Mouse (Mus musculus): ENCODE results near the gene Med20. TPM values are rescaled to one million over a fixed set of nuclear protein-coding genes. Genes with fewer than 3 reads are reported as not detected.

The Med20 gene
- total and polyA plus RNA-seq, 3 experiments: 45.7 to 62.6 TPM; not detected in 1

GRCm38 (mm10) chr17:47597261-47597660 lies 14.1 kb upstream of the Med20 start:
- H3K9me3 ChIP-seq (replicated peaks; ENCODE audit: insufficient read depth, low read length): no peaks in the 10 kb centered on the region
- H3K79me2 ChIP-seq (ENCODE audit: control insufficient read depth, insufficient read depth, low read length, poor library complexity): peaks cover 28% of the 10 kb centered on the region
- no peak overlapping the region for H3K4me3 ChIP-seq (ENCODE audit: control insufficient read depth in 1 of 2, insufficient read depth in 1 of 2, low read depth in 2 of 2, low read length in 2 of 2)
- DNase-seq (ENCODE audit: low read depth, low spot score): no peak
- H3K36me3 ChIP-seq (ENCODE audit: control insufficient read depth in 1 of 2, insufficient read depth in 2 of 2, low read length in 2 of 2): peaks cover 0 to 53% of the 10 kb centered on the region in 2 experiments; a peak in 2 of 4 replicates
- H3K9ac ChIP-seq (ENCODE audit: control insufficient read depth, low read depth, low read length, poor library complexity, severe bottlenecking): no peak overlapping the region
- peak overlapping the region; percentile 98 for H3K27ac ChIP-seq (ENCODE audit: control insufficient read depth, low read depth, low read length)
- H3K27me3 ChIP-seq (ENCODE audit: control insufficient read depth in 1 of 2, insufficient read depth in 2 of 2, low read length in 2 of 2): no peaks in the 10 kb centered on the region
- H3K4me1 ChIP-seq (ENCODE audit: control insufficient read depth in 1 of 2, insufficient read depth in 2 of 2, low read length in 2 of 2): peaks cover 20 to 62% of the 10 kb centered on the region in 2 experiments
- TF ChIP-seq POLR2AphosphoS5 (IDR thresholded peaks at IDR 0.05; ENCODE audit: borderline replicate concordance, low read depth, low read length) (no peak), KAT2A (conservative IDR thresholded peaks at IDR 0.05; ENCODE audit: low read depth, low read length) (no peak), ZC3H11A (IDR thresholded peaks at IDR 0.05; ENCODE audit: low read depth, low read length) (no peak), MEF2A (IDR thresholded peaks at IDR 0.05; ENCODE audit: extremely low read depth, insufficient replicate concordance, low read depth, low read length, poor library complexity, severe bottlenecking) (no peak), NRF1 (IDR thresholded peaks at IDR 0.05; ENCODE audit: insufficient read depth, low read depth, low read length, poor library complexity, severe bottlenecking) (no peak), GATA1 (IDR thresholded peaks at IDR 0.05; ENCODE audit: low read depth, low read length) (no peak), NELFE (IDR thresholded peaks at IDR 0.05; ENCODE audit: low read depth, low read length) (no peak), TCF12 (IDR thresholded peaks at IDR 0.05; ENCODE audit: low read depth, low read length) (no peak), USF1 (IDR thresholded peaks at IDR 0.05; ENCODE audit: low read depth, low read length) (no peak), MAFK (IDR thresholded peaks at IDR 0.05; ENCODE audit: borderline replicate concordance, low read depth, low read length) (no peak), TBP (IDR thresholded peaks at IDR 0.05; ENCODE audit: low read depth, low read length) (no peak), MYB (IDR thresholded peaks at IDR 0.05; ENCODE audit: low read depth, low read length) (no peak), GABPA (IDR thresholded peaks at IDR 0.05; ENCODE audit: low read depth, low read length) (no peak), ZNF384 (IDR thresholded peaks at IDR 0.05; ENCODE audit: low read depth, low read length) (no peak), USF2 (IDR thresholded peaks at IDR 0.05; ENCODE audit: borderline replicate concordance in 1 of 2, insufficient read depth in 1 of 2, low read depth in 1 of 2, low read length in 2 of 2) (no peak), MYC (IDR thresholded peaks at IDR 0.05; ENCODE audit: low read depth, low read length) (no peak), HCFC1 (IDR thresholded peaks at IDR 0.05; ENCODE audit: low read depth, low read length) (no peak), ZMIZ1 (IDR thresholded peaks at IDR 0.05; ENCODE audit: low read depth, low read length) (no peak)

GRCm38 (mm10) chr17:47597838-47598579 lies 13.4 kb upstream of the Med20 start:
- DNase-seq (ENCODE audit: low read depth, low spot score): peak; percentile 91
- Histone ChIP-seq H3K27me3 (ENCODE audit: control insufficient read depth in 1 of 2, insufficient read depth in 2 of 2, low read length in 2 of 2) (no peaks in the 10 kb centered on the region), H3K9me3 (replicated peaks; ENCODE audit: insufficient read depth, low read length) (no peaks in the 10 kb centered on the region), H3K79me2 (ENCODE audit: control insufficient read depth, insufficient read depth, low read length, poor library complexity) (peaks cover 28% of the 10 kb centered on the region), H3K36me3 (ENCODE audit: control insufficient read depth in 1 of 2, insufficient read depth in 2 of 2, low read length in 2 of 2) (peaks cover 0 to 47% of the 10 kb centered on the region in 2 experiments; a peak in 3 of 4 replicates), H3K9ac (ENCODE audit: control insufficient read depth, low read depth, low read length, poor library complexity, severe bottlenecking) (peak overlapping the region; percentile 37), H3K4me1 (ENCODE audit: control insufficient read depth in 1 of 2, insufficient read depth in 2 of 2, low read length in 2 of 2) (peaks cover 17 to 55% of the 10 kb centered on the region in 2 experiments), H3K27ac (ENCODE audit: control insufficient read depth, low read depth, low read length) (peak overlapping the region; percentile 98), H3K4me3 (ENCODE audit: control insufficient read depth in 1 of 2, insufficient read depth in 1 of 2, low read depth in 2 of 2, low read length in 2 of 2) (no peak overlapping the region)
- peak; percentile 68 for TF ChIP-seq SMC3 (IDR thresholded peaks at IDR 0.05; ENCODE audit: low read depth, low read length)
- TF ChIP-seq POLR2AphosphoS2 (IDR thresholded peaks at IDR 0.05; ENCODE audit: low read length): peak; percentile 67; the same call in 1 of the 2 replicates
- peak; percentile 84 for TF ChIP-seq MAZ (IDR thresholded peaks at IDR 0.05; ENCODE audit: low read depth, low read length)
- TF ChIP-seq GATA1 (IDR thresholded peaks at IDR 0.05; ENCODE audit: low read depth, low read length): peak; percentile 82
- peak; percentile 31 for TF ChIP-seq ZC3H11A (IDR thresholded peaks at IDR 0.05; ENCODE audit: low read depth, low read length)
- TF ChIP-seq JUND (IDR thresholded peaks at IDR 0.05; ENCODE audit: low read depth, low read length): peak; percentile 14; the same call in 1 of the 2 replicates
- TF ChIP-seq CHD2 (IDR thresholded peaks at IDR 0.05; ENCODE audit: low read length): no peak
- peak; percentile 80 for TF ChIP-seq SIN3A (IDR thresholded peaks at IDR 0.05; ENCODE audit: low read length)
- TF ChIP-seq GABPA (IDR thresholded peaks at IDR 0.05; ENCODE audit: low read depth, low read length): no peak
- 0 out of 2 replicates have a peak, but pooled peaks have one; percentile 39 for TF ChIP-seq POLR2AphosphoS5 (IDR thresholded peaks at IDR 0.05; ENCODE audit: borderline replicate concordance, low read depth, low read length)
- TF ChIP-seq RCOR1 (IDR thresholded peaks at IDR 0.05; ENCODE audit: low read depth, low read length): 0 out of 2 replicates have a peak, but pooled peaks have one; percentile 48
- TF ChIP-seq ZMIZ1 (IDR thresholded peaks at IDR 0.05; ENCODE audit: low read depth, low read length): peak; percentile 71
- peak; percentile 88 for TF ChIP-seq TAL1 (IDR thresholded peaks at IDR 0.05; ENCODE audit: low read length)
- TF ChIP-seq ZKSCAN1 (IDR thresholded peaks at IDR 0.05; ENCODE audit: low read depth, low read length): no peak
- TF ChIP-seq EP300 (IDR thresholded peaks at IDR 0.05; ENCODE audit: low read depth in 1 of 2, low read length in 2 of 2): peak; percentile 76 to 89
- peak; percentile 98 for TF ChIP-seq ZNF384 (IDR thresholded peaks at IDR 0.05; ENCODE audit: low read depth, low read length)
- no peak for TF ChIP-seq NRF1 (IDR thresholded peaks at IDR 0.05; ENCODE audit: insufficient read depth, low read depth, low read length, poor library complexity, severe bottlenecking)
